Mouse (Mus musculus) liver, postnatal 0 days (tissue): ENCODE measurements around the gene Plxna4.

Experiments used
- CTCF ChIP-seq: sonication (generic); IDR thresholded peaks from 2 replicates; pipeline ENCODE4 v1.5.1; 2016; ENCODE audit warnings: antibody characterized with exemption, low read depth
- EP300 ChIP-seq: IDR thresholded peaks from 2 replicates; pipeline ENCODE4 v1.6.1; 2016; ENCODE audit warnings: antibody characterized with exemption, low read depth, mild to moderate bottlenecking

- no peak for TF ChIP-seq CTCF
- no peak for TF ChIP-seq EP300
Measured at GRCm38 (mm10) chr6:32210139-32210538, 377.9 kb downstream of the Plxna4 start.
